Mouse (Mus musculus) adrenal gland, adult 2 months (tissue): ENCODE results near the gene Col23a1. TPM values are rescaled to one million over a fixed set of nuclear protein-coding genes. Genes with fewer than 3 reads are reported as not detected.

Experiments used
- DNase-seq: peaks from one replicate; pipeline ENCODE4 v3.0.0; 2021
- polyA plus RNA-seq: library from polyadenylated mRNA; depleted of rRNA; stranded (reverse); fragments of >200 nt; gene quantifications from 2 replicates; pipeline ENCODE4 v1.2.3, GENCODE M21; 2012
- total RNA-seq, 2 experiments: library from RNA; stranded (reverse); gene quantifications; 2 replicates each; pipeline ENCODE4 v1.2.3; 2021

Col23a1 gene
- total and polyA plus RNA-seq, 3 experiments: 1.1 to 6.9 (median 1.4) TPM

DNA sequence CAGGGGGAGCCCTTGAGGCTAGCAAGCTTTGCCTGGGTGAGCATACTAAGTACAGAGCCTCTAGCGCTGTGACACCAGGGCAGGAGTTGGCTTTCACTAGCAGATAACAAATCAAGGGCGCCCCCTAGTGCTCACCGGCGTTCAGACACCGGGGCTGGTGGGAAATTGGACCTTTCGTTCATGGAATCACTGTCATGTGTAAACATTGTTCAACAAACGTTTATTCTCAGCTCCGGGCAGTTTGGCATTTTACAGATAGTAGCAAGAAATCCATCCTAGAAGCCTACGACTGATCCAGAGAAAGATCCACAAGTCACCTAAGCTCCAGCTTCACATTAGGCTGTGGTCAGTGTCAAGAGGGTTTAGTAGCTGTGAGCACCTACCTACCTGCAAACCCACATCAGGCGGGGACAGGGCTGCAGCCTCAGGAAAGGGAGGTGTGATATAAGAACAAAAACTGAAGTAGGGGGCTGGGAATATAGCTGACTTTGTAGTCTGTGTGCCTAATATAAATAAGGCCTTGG is 250.1 kb downstream of the Col23a1 start:
- peak; percentile 95 for DNase-seq

- no peak for DNase-seq
Measured at GRCm38 (mm10) chr11:51542424-51542823, 252.7 kb downstream of the Col23a1 start.

- no peak for DNase-seq
Measured at GRCm38 (mm10) chr11:51543487-51544050, 253.8 kb downstream of the Col23a1 start.

GRCm38 (mm10) chr11:51544413-51544812 is 254.7 kb downstream of the Col23a1 start:
- DNase-seq: no peak

DNA sequence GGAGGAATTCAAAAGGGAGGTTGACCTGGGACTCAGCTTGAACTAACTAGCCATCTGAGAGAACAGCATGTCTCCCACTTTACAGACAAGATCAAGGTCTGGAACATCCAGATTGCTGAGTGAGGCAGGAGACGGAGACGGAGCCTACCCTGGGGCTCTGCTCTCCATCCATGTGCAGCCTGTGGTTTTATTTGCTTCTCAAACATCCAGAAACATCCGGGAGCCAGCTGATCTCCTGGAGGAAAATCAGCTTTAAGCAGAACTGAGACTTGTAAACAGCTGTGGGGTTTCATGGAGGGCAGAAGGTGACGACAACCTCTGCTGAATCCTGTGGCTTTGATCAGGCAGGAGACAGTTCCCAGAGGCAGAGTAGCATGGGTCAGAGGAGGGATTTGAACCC is 256.1 kb downstream of the Col23a1 start:
- DNase-seq: no peak

GRCm38 (mm10) chr11:51551253-51551652 is 261.5 kb downstream of the Col23a1 start:
- no peak for DNase-seq

DNA sequence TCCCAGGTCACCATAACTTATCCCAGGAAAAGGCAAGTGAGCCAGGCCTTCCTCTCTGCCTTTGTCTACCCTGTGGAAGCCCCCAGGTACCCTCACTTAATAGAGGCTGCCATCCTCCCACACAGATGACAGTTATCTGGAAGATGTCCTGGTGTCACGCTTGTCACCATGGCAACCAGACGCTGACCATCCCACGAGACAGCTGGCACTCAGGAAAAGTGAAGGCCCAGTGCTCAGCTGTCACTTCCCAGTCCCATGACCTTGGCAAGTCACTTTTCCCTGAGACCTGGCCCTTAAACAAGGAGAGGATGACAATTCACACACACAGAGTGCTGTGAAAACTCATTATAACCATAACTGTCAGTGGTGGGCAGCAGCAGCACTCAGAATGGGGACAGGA is 262.4 kb downstream of the Col23a1 start:
- no peak for DNase-seq

DNA sequence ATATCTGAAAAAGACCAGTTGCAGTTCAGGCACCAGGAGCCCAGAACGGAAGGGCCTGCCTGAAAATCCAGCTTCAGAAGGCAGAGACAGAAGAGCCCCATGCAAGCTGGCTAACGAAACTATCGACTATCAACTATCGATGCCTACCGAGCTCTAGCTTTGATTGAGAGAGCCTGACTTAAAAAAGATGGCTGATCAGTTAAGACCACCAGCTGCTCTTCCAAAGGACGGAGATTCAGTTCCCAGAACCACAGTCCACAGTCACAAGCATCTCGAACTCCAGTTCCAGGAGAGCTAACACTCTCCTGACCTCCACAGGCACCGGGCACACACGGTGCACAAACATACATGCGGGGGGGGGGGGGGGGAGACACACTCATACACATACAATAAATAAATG is 264.9 kb downstream of the Col23a1 start:
- DNase-seq: no peak

GRCm38 (mm10) chr11:51555066-51555465 is 265.3 kb downstream of the Col23a1 start:
- DNase-seq: no peak

- DNase-seq: peak; percentile 52
Measured at GRCm38 (mm10) chr11:51563276-51563675, 273.6 kb downstream of the Col23a1 start.

GRCm38 (mm10) chr11:51565062-51565461 is 275.3 kb downstream of the Col23a1 start:
- no peak for DNase-seq

- no peak for DNase-seq
Measured at GRCm38 (mm10) chr11:51565951-51566350, 276.2 kb downstream of the Col23a1 start.

GRCm38 (mm10) chr11:51568801-51569200 is 279.1 kb downstream of the Col23a1 start:
- no peak for DNase-seq

DNA sequence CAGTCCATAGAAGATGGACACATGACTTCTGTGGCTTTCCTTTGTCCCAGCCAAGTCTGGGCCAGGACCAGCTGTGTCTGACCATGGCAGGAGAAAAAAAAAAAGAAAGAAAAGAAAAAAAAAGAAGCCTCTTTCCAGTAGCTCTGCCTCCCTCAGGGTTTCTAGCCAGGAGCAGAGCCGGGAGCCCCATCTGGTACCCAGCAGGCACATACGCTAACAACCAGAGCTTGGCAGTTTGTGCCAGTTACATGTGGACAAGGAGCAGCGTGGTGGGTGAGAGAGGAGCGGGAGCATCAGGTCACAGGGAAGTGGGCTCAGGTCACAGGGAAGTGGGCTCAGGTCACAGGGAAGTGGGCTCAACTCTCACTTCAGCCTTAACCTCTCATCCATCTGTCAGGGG is 286.7 kb downstream of the Col23a1 start:
- no peak for DNase-seq

GRCm38 (mm10) chr11:51577587-51577986 is 287.9 kb downstream of the Col23a1 start:
- no peak for DNase-seq

DNA sequence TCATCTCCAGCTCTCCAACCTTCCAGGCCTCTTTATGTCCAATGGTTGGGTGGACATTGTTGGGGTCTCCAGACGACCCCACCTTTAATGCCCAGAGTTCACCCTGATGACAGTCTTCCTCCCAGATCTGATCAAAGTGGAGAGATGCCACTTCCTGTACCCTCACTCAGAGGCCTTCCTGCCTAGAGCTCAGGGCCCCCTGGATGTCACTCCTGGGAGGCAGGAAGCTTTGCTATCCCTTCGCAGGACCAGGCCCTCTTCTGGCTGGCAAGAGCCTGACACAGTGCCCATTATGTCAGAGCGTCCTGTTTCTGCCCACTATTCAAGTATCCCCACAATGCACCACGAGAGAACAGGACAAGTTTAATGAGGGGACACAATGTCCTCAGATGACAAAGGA is 289.3 kb downstream of the Col23a1 start:
- DNase-seq: no peak

- peak; percentile 91 for DNase-seq
Measured at GRCm38 (mm10) chr11:51582713-51583112, 293.0 kb downstream of the Col23a1 start.

- no peak for DNase-seq
Measured at GRCm38 (mm10) chr11:51584057-51584430, 294.3 kb downstream of the Col23a1 start.

- DNase-seq: peak; percentile 99
Measured at GRCm38 (mm10) chr11:51584431-51585248, 294.9 kb downstream of the Col23a1 start, which contains the start of gene Phykpl. Gene Phykpl (plus strand): TSS chr11:51584757.

- no peak for DNase-seq
Measured at GRCm38 (mm10) chr11:51585608-51586252, 296.0 kb downstream of the Col23a1 start.

DNA sequence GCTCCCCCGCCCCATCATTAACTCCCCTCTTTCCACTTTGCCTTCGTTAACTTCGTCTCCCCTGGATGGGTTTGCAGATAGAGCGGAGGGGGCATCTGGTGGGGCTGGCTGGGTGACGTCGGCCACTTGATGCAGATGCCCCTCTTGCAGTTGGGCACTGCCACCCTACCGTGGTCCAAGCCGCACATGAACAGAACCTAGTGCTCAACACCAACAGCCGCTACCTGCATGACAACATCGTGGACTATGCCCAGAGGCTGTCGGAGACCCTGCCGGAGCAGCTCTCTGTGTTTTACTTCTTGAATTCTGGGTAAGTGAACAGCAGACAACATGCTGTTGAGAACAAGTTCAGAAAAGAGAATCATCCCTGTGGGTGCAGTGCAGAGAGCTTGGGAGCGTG is 296.7 kb downstream of the Col23a1 start:
- DNase-seq: no peak

DNA sequence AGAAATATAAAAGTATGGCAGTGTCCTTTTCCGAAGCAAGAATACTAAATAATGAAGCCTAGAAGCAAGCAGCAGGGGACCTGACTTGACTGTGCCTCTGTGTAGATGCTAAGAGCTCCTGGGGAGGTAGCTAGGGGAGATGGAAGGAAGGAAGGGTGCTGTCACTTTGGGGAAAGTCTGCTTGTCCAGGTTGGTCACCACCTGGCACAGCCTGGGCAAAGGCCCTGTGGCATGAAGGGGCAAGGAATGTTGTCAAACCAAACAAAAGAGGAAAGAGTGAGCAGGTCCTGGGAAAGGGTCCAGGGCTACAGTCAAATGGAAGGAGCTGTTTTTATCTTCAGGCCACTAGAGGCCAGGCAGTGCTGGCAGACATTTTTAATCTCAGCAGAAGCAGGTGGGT is 297.3 kb downstream of the Col23a1 start:
- no peak for DNase-seq

GRCm38 (mm10) chr11:51588833-51589232 is 299.1 kb downstream of the Col23a1 start:
- DNase-seq: no peak
